Mouse (Mus musculus) forebrain, embryonic 12.5 days (tissue): ENCODE results near the gene Ptprs. TPM values are rescaled to one million over a fixed set of nuclear protein-coding genes. Genes with fewer than 3 reads are reported as not detected.
A peak's percentile ranks its signal among the peaks of the same experiment; 100 is the strongest.

Source experiments
- ATAC-seq: fragments of 200-750 bp; cut with Nextera tagmentation; 2 replicates; pipeline ENCODE4 v1.8.0; 2017; ENCODE audit warnings: moderate TSS enrichment; ENCODE audit not compliant: low FRiP score
- H3K27ac ChIP-seq: fragments of 300-500 bp; sonication (generic); 2 replicates; pipeline ENCODE4 v1.5.1; 2016; ENCODE audit warnings: mild to moderate bottlenecking
- H3K27me3 ChIP-seq: fragments of 300-500 bp; sonication (generic); 2 replicates; pipeline ENCODE4 v1.6.1; 2016; ENCODE audit warnings: mild to moderate bottlenecking
- H3K36me3 ChIP-seq: fragments of 300-500 bp; sonication (generic); replicated peaks from 2 replicates; pipeline ENCODE4 v1.6.1; 2016; ENCODE audit warnings: mild to moderate bottlenecking
- H3K4me1 ChIP-seq: fragments of 300-500 bp; sonication (generic); 2 replicates; pipeline ENCODE4 v1.6.1; 2016
- H3K4me2 ChIP-seq: fragments of 300-500 bp; sonication (generic); 2 replicates; pipeline ENCODE4 v1.6.1; 2016; ENCODE audit warnings: mild to moderate bottlenecking, moderate library complexity
- H3K4me3 ChIP-seq: fragments of 300-500 bp; sonication (generic); replicated peaks from 2 replicates; pipeline ENCODE4 v1.5.1; 2016; ENCODE audit warnings: mild to moderate bottlenecking
- H3K9ac ChIP-seq: fragments of 300-500 bp; sonication (generic); 2 replicates; pipeline ENCODE4 v1.6.1; 2016; ENCODE audit warnings: mild to moderate bottlenecking
- H3K9me3 ChIP-seq: fragments of 300-500 bp; sonication (generic); 2 replicates; pipeline ENCODE4 v1.6.1; 2016
- WGBS: fragments of 180-500 bp; shearing (Covaris S2); methylation state at CpG from one replicate; pipeline ENCODE4 v1.1.7; 2016; 5-methylcytosine and 5-hydroxymethylcytosine counted together
- microRNA-seq: library from miRNA; unstranded; fragments of <30 nt; microRNA quantifications from one replicate; pipeline ENCODE4, GENCODE M21; 2017
- polyA plus RNA-seq: library from polyadenylated mRNA; unstranded; fragments of >200 nt; fragmentation: Nextera tagmentation; extraction: Ambion mirVana; gene quantifications from 2 replicates; pipeline ENCODE4 v1.2.1, GENCODE M21; 2016

Ptprs gene
- polyA plus RNA-seq, 1 experiment from 2014 or later: 330 TPM

GRCm38 (mm10) chr17:56365791-56366673, 110.3 kb downstream of the Ptprs start:
- Histone ChIP-seq H3K4me2 (no peak overlapping the region), H3K36me3 (peaks cover 66% of the 10 kb centered on the region), H3K9me3 (no peaks in the 10 kb centered on the region), H3K27ac (peak overlapping the region; percentile 59), H3K9ac (no peak overlapping the region), H3K27me3 (no peaks in the 10 kb centered on the region), H3K4me3 (no peak overlapping the region), H3K4me1 (peaks cover 22% of the 10 kb centered on the region)
- no peak for ATAC-seq
- 71% methylated on average over 7 of the region's 7 CpGs for WGBS

Small RNAs within 50 kb of the gene (microRNA-seq; reads per million reads assigned to microRNA genes)
- 4.6 reads per million, percentile 16 among the genes with 10 or more reads in this experiment for gene Mir6977

Other genes starting within 250 kb of the Ptprs start
- 18.2 and 20.3 TPM in 2 replicates for gene Fem1a, start 219.7 kb downstream of the Ptprs start, polyA plus RNA-seq
- gene Ticam1, start 199.7 kb downstream of the Ptprs start, polyA plus RNA-seq: 1.5 and 1.7 TPM in 2 replicates
- gene Plin3, start 183.6 kb downstream of the Ptprs start, polyA plus RNA-seq: 28.6 and 28.8 TPM in 2 replicates
- gene Arrdc5, start 176.2 kb downstream of the Ptprs start, polyA plus RNA-seq: not detected in 2 replicates
- gene Uhrf1, start 173.2 kb downstream of the Ptprs start, polyA plus RNA-seq: 187 and 198 TPM in 2 replicates
- 61.6 and 63.4 TPM in 2 replicates for gene Kdm4b, start 150.4 kb downstream of the Ptprs start, polyA plus RNA-seq
- not detected in 2 replicates for gene Znrf4, start 35.9 kb upstream of the Ptprs start, polyA plus RNA-seq
- gene Gm20219, start 77.9 kb upstream of the Ptprs start, polyA plus RNA-seq: 0.87 and 1.4 TPM in 2 replicates
- gene Safb2, start 108.1 kb upstream of the Ptprs start, polyA plus RNA-seq: 100 and 104 TPM in 2 replicates
- 180 and 187 TPM in 2 replicates for gene Safb, start 108.3 kb upstream of the Ptprs start, polyA plus RNA-seq
- gene 2410015M20Rik, start 133.3 kb upstream of the Ptprs start, polyA plus RNA-seq: 170 and 173 TPM in 2 replicates
- 1,181 and 1,289 TPM in 2 replicates for gene Rpl36, start 136.9 kb upstream of the Ptprs start, polyA plus RNA-seq
- gene Lonp1, start 150.4 kb upstream of the Ptprs start, polyA plus RNA-seq: 54.4 and 55.0 TPM in 2 replicates
- gene Catsperd, start 151.7 kb upstream of the Ptprs start, polyA plus RNA-seq: 0.42 and 0.77 TPM in 2 replicates
- gene Ranbp3, start 196.8 kb upstream of the Ptprs start, polyA plus RNA-seq: 119 and 121 TPM in 2 replicates
- 316 and 323 TPM in 2 replicates for gene Ndufa11, start 241.3 kb upstream of the Ptprs start, polyA plus RNA-seq
- gene Vmac, start 241.5 kb upstream of the Ptprs start, polyA plus RNA-seq: 15.3 and 15.9 TPM in 2 replicates